Mouse (Mus musculus): ENCODE measurements at regions not wholly inside any gene's neighbourhood (a gene's known extent, or its start where the extent isn't known, plus 50 kb on each side); places are given as distances from the start of the nearest gene placed in this dataset.

GRCm38 (mm10) chr10:118602922-118603321, 162.1 kb downstream of the Ifng start:
- Histone ChIP-seq H3K9me3 (replicated peaks) (no peaks in the 10 kb centered on the region), H3K4me1 (replicated peaks) (peaks cover 3% of the 10 kb centered on the region), H3K36me3 (no peaks in the 10 kb centered on the region), H3K4me2 (no peak overlapping the region), H3K9ac (no peak overlapping the region), H3K4me3 (no peak overlapping the region), H3K27ac (ENCODE audit: poor library complexity, severe bottlenecking) (no peak overlapping the region), H3K27me3 (replicated peaks) (no peaks in the 10 kb centered on the region)
- ATAC-seq (ENCODE audit: insufficient number of reproducible peaks, low FRiP score), result no peak
- WGBS, result 13% methylated on average over 4 of the region's 4 CpGs

- H3K9me3 ChIP-seq (replicated peaks), result no peaks in the 10 kb centered on the region
- no peak overlapping the region for H3K27ac ChIP-seq (ENCODE audit: poor library complexity, severe bottlenecking)
- peaks cover 3% of the 10 kb centered on the region for H3K4me1 ChIP-seq (replicated peaks)
- no peak overlapping the region for H3K4me3 ChIP-seq
- no peak overlapping the region for H3K9ac ChIP-seq
- no peaks in the 10 kb centered on the region for H3K36me3 ChIP-seq
- ATAC-seq (ENCODE audit: insufficient number of reproducible peaks, low FRiP score), result no peak
- H3K4me2 ChIP-seq, result no peak overlapping the region
- H3K27me3 ChIP-seq (replicated peaks), result no peaks in the 10 kb centered on the region
- 82% methylated on average over 13 of the region's 13 CpGs for WGBS
These were observed 163.1 kb downstream of the Ifng start for GRCm38 (mm10) chr10:118603857-118604414.

- Histone ChIP-seq H3K36me3 (no peaks in the 10 kb centered on the region), H3K27me3 (replicated peaks) (no peaks in the 10 kb centered on the region), H3K27ac (ENCODE audit: poor library complexity, severe bottlenecking) (no peak overlapping the region), H3K9me3 (replicated peaks) (no peaks in the 10 kb centered on the region), H3K4me2 (no peak overlapping the region), H3K9ac (no peak overlapping the region), H3K4me3 (no peak overlapping the region), H3K4me1 (replicated peaks) (peaks cover 3% of the 10 kb centered on the region)
- no peak for ATAC-seq (ENCODE audit: insufficient number of reproducible peaks, low FRiP score)
- WGBS, result 83% methylated on average over 10 of the region's 10 CpGs
These were observed 164.4 kb downstream of the Ifng start for GRCm38 (mm10) chr10:118605156-118605821.

GRCm38 (mm10) chr10:118607418-118607817, 166.6 kb downstream of the Ifng start:
- H3K27ac ChIP-seq (ENCODE audit: poor library complexity, severe bottlenecking), result no peak overlapping the region
- H3K4me3 ChIP-seq, result no peak overlapping the region
- H3K4me2 ChIP-seq, result no peak overlapping the region
- H3K9ac ChIP-seq, result no peak overlapping the region
- H3K36me3 ChIP-seq, result no peaks in the 10 kb centered on the region
- H3K9me3 ChIP-seq (replicated peaks), result no peaks in the 10 kb centered on the region
- H3K27me3 ChIP-seq (replicated peaks), result no peaks in the 10 kb centered on the region
- peaks cover 3% of the 10 kb centered on the region for H3K4me1 ChIP-seq (replicated peaks)
- 82% methylated on average over 1 of the region's 1 CpGs for WGBS
- ATAC-seq (ENCODE audit: insufficient number of reproducible peaks, low FRiP score), result no peak

- no peaks in the 10 kb centered on the region for H3K9me3 ChIP-seq (replicated peaks)
- no peaks in the 10 kb centered on the region; the same call in 1 of the 2 replicates for H3K4me1 ChIP-seq (replicated peaks)
- H3K36me3 ChIP-seq, result no peaks in the 10 kb centered on the region
- H3K4me2 ChIP-seq, result no peak overlapping the region
- no peak for ATAC-seq (ENCODE audit: insufficient number of reproducible peaks, low FRiP score)
- no peaks in the 10 kb centered on the region for H3K27me3 ChIP-seq (replicated peaks)
- no peak overlapping the region for H3K9ac ChIP-seq
- whole genome bisulfite sequencing, result 67% methylated on average over 4 of the region's 4 CpGs
- no peak overlapping the region for H3K27ac ChIP-seq (ENCODE audit: poor library complexity, severe bottlenecking)
- no peak overlapping the region for H3K4me3 ChIP-seq
These were observed 167.7 kb downstream of the Ifng start for GRCm38 (mm10) chr10:118608376-118609145.

- no peak for ATAC-seq (ENCODE audit: insufficient number of reproducible peaks, low FRiP score)
- no peak overlapping the region for H3K9ac ChIP-seq
- H3K4me3 ChIP-seq, result no peak overlapping the region
- no peaks in the 10 kb centered on the region for H3K36me3 ChIP-seq
- no peak overlapping the region for H3K27ac ChIP-seq (ENCODE audit: poor library complexity, severe bottlenecking)
- H3K9me3 ChIP-seq (replicated peaks), result no peaks in the 10 kb centered on the region
- H3K27me3 ChIP-seq (replicated peaks), result no peaks in the 10 kb centered on the region
- WGBS, result 65% methylated on average over 4 of the region's 4 CpGs
- no peak overlapping the region for H3K4me2 ChIP-seq
- H3K4me1 ChIP-seq (replicated peaks), result no peaks in the 10 kb centered on the region
These were observed 168.3 kb downstream of the Ifng start for GRCm38 (mm10) chr10:118609157-118609556.

GRCm38 (mm10) chr10:118610868-118611461, 170.1 kb downstream of the Ifng start:
- ATAC-seq (ENCODE audit: insufficient number of reproducible peaks, low FRiP score), result no peak
- Histone ChIP-seq H3K9ac (no peak overlapping the region), H3K4me2 (no peak overlapping the region), H3K27me3 (replicated peaks) (no peaks in the 10 kb centered on the region), H3K4me3 (no peak overlapping the region), H3K36me3 (no peaks in the 10 kb centered on the region), H3K4me1 (replicated peaks) (no peaks in the 10 kb centered on the region), H3K9me3 (replicated peaks) (no peaks in the 10 kb centered on the region), H3K27ac (ENCODE audit: poor library complexity, severe bottlenecking) (no peak overlapping the region)
- 77% methylated on average over 7 of the region's 7 CpGs for WGBS

- Histone ChIP-seq H3K4me1 (replicated peaks) (peaks cover 1% of the 10 kb centered on the region; the same call in 1 of the 2 replicates), H3K4me2 (no peak overlapping the region), H3K4me3 (no peak overlapping the region), H3K36me3 (no peaks in the 10 kb centered on the region), H3K9ac (no peak overlapping the region), H3K9me3 (replicated peaks) (no peaks in the 10 kb centered on the region), H3K27ac (ENCODE audit: poor library complexity, severe bottlenecking) (no peak overlapping the region), H3K27me3 (replicated peaks) (no peaks in the 10 kb centered on the region)
- 72% methylated on average over 7 of the region's 7 CpGs for WGBS
- no peak for ATAC-seq (ENCODE audit: insufficient number of reproducible peaks, low FRiP score)
These were observed 171.2 kb downstream of the Ifng start for GRCm38 (mm10) chr10:118612091-118612490.

GRCm38 (mm10) chr10:118613056-118613695, 172.3 kb downstream of the Ifng start:
- H3K36me3 ChIP-seq, result no peaks in the 10 kb centered on the region
- 83% methylated on average over 14 of the region's 14 CpGs for WGBS
- ATAC-seq (ENCODE audit: insufficient number of reproducible peaks, low FRiP score), result no peak
- no peak overlapping the region for H3K27ac ChIP-seq (ENCODE audit: poor library complexity, severe bottlenecking)
- peaks cover 4% of the 10 kb centered on the region; the same call in 1 of the 2 replicates for H3K4me1 ChIP-seq (replicated peaks)
- no peak overlapping the region for H3K4me3 ChIP-seq
- no peaks in the 10 kb centered on the region for H3K9me3 ChIP-seq (replicated peaks)
- H3K27me3 ChIP-seq (replicated peaks), result no peaks in the 10 kb centered on the region
- no peak overlapping the region for H3K9ac ChIP-seq
- no peak overlapping the region for H3K4me2 ChIP-seq

- no peak for ATAC-seq (ENCODE audit: insufficient number of reproducible peaks, low FRiP score)
- Histone ChIP-seq H3K27ac (ENCODE audit: poor library complexity, severe bottlenecking) (no peak overlapping the region), H3K4me1 (replicated peaks) (peaks cover 4% of the 10 kb centered on the region; the same call in 1 of the 2 replicates), H3K4me3 (no peak overlapping the region), H3K36me3 (no peaks in the 10 kb centered on the region), H3K9me3 (replicated peaks) (no peaks in the 10 kb centered on the region), H3K9ac (no peak overlapping the region), H3K4me2 (no peak overlapping the region), H3K27me3 (replicated peaks) (no peaks in the 10 kb centered on the region)
- WGBS, result 85% methylated on average over 6 of the region's 6 CpGs
These were observed 173.5 kb downstream of the Ifng start for GRCm38 (mm10) chr10:118614251-118614865.

All from heart, embryonic 12.5 days (tissue).